Mouse (Mus musculus) effector memory CD4-positive, alpha-beta T cell, adult 5 months (primary cell): ENCODE data around the gene Adam26a. TPM values are rescaled to one million over a fixed set of nuclear protein-coding genes. Genes with fewer than 3 reads are reported as not detected.

Experiments used
- polyA plus RNA-seq: library from polyadenylated mRNA; unstranded; fragments of 100-300 nt; shearing (Covaris generic); gene quantifications from one replicate; pipeline ENCODE4 v1.2.1, GENCODE M21; 2017

The Adam26a gene
- not detected for polyA plus RNA-seq

GRCm38 (mm10) chr8:43576607-43577006, at the start of gene Adam26a:
Gene Adam26a, minus strand, starts transcription at chr8:43576707.

GRCm38 (mm10) chr8:43528006-43528405, 48.5 kb downstream of the Adam26a start, which contains the start of gene Adam26b:
Gene Adam26b, minus strand, starts transcription at chr8:43528106.

Other genes starting within 250 kb of the Adam26a start
- gene Adam26b, start 48.6 kb downstream of the Adam26a start, polyA plus RNA-seq, result not detected
- not detected for gene Gm5346, start 50.6 kb upstream of the Adam26a start, polyA plus RNA-seq
- gene Adam34, start 133.3 kb upstream of the Adam26a start, polyA plus RNA-seq, result 0.19 TPM